Mouse (Mus musculus): ENCODE measurements at regions not wholly inside any gene's neighbourhood (a gene's known extent, or its start where the extent isn't known, plus 50 kb on each side); places are given as distances from the start of the nearest gene placed in this dataset. TPM values are rescaled to one million over a fixed set of nuclear protein-coding genes. Genes with fewer than 3 reads are reported as not detected.

- intact Hi-C loops (cut with DNase I): loop anchor here (2.0 to 10.0 kb wide), 2 partner anchors 553 to 1039 kb away; no protein-coding TSS in a partner anchor
- DNase-seq: peak; percentile 86
Observed at GRCm38 (mm10) chr2:169061520-169061919, 106.1 kb upstream of the Zfp64 start.

- DNase-seq: no peak
- intact Hi-C loops (cut with DNase I): loop anchor here (2.0 to 10.0 kb wide), 2 partner anchors 554 to 1040 kb away; no protein-coding TSS in a partner anchor
Observed at GRCm38 (mm10) chr2:169060495-169060894, 105.1 kb upstream of the Zfp64 start.

GRCm38 (mm10) chr2:169057831-169058230, 102.4 kb upstream of the Zfp64 start:
- intact Hi-C loops (cut with DNase I): no loop called here
- DNase-seq: no peak

- intact Hi-C loops (cut with DNase I): no loop called here
- no peak for DNase-seq
Observed at GRCm38 (mm10) chr2:169049947-169050346, 94.6 kb upstream of the Zfp64 start.

GRCm38 (mm10) chr2:169041748-169042147, 86.4 kb upstream of the Zfp64 start:
- DNase-seq: no peak
- intact Hi-C loops (cut with DNase I): no loop called here

- intact Hi-C loops (cut with DNase I): no loop called here
- no peak for DNase-seq
Observed at GRCm38 (mm10) chr2:169037975-169038374, 82.6 kb upstream of the Zfp64 start.

GRCm38 (mm10) chr2:169037519-169037918, 82.1 kb upstream of the Zfp64 start:
- DNase-seq: no peak
- intact Hi-C loops (cut with DNase I): no loop called here

GRCm38 (mm10) chr2:169035315-169035714, 79.9 kb upstream of the Zfp64 start:
- DNase-seq: peak; percentile 26
- intact Hi-C loops (cut with DNase I): no loop called here

- intact Hi-C loops (cut with DNase I): no loop called here
- no peak for DNase-seq
Observed at GRCm38 (mm10) chr2:169033997-169034396, 78.6 kb upstream of the Zfp64 start.

GRCm38 (mm10) chr2:169033181-169033580, 77.8 kb upstream of the Zfp64 start:
- no peak for DNase-seq
- intact Hi-C loops (cut with DNase I): no loop called here

GRCm38 (mm10) chr2:169028531-169029114, 73.2 kb upstream of the Zfp64 start:
- intact Hi-C loops (cut with DNase I): no loop called here
- no peak for DNase-seq

GRCm38 (mm10) chr2:169019037-169019436, 63.6 kb upstream of the Zfp64 start:
- intact Hi-C loops (cut with DNase I): no loop called here
- no peak for DNase-seq

GRCm38 (mm10) chr2:169010271-169010670, 54.9 kb upstream of the Zfp64 start:
- intact Hi-C loops (cut with DNase I): no loop called here
- no peak for DNase-seq

GRCm38 (mm10) chr2:169008756-169009155, 53.4 kb upstream of the Zfp64 start:
- intact Hi-C loops (cut with DNase I): no loop called here
- no peak for DNase-seq

GRCm38 (mm10) chr2:169008333-169008732, 52.9 kb upstream of the Zfp64 start:
- intact Hi-C loops (cut with DNase I): no loop called here
- no peak for DNase-seq

GRCm38 (mm10) chr2:169006549-169006948, 51.2 kb upstream of the Zfp64 start:
- intact Hi-C loops (cut with DNase I): no loop called here
- no peak for DNase-seq

GRCm38 (mm10) chr2:169005810-169006209, 50.4 kb upstream of the Zfp64 start:
- intact Hi-C loops (cut with DNase I): no loop called here
- DNase-seq: no peak

Small RNAs in the stretch of these regions (microRNA-seq; reads per million reads assigned to microRNA genes)
- gene Gm26469: not detected
